Mouse (Mus musculus) heart, postnatal 0 days (tissue): ENCODE measurements around the gene Desi1.

Experiments used
- CTCF ChIP-seq: IDR thresholded peaks from 2 replicates; pipeline ENCODE4 v1.5.1; 2016; ENCODE audit warnings: antibody characterized with exemption, control low read depth, low read depth
- EP300 ChIP-seq: IDR thresholded peaks from 2 replicates; pipeline ENCODE4 v1.6.1; 2016; ENCODE audit warnings: antibody characterized with exemption, low read depth

DNA sequence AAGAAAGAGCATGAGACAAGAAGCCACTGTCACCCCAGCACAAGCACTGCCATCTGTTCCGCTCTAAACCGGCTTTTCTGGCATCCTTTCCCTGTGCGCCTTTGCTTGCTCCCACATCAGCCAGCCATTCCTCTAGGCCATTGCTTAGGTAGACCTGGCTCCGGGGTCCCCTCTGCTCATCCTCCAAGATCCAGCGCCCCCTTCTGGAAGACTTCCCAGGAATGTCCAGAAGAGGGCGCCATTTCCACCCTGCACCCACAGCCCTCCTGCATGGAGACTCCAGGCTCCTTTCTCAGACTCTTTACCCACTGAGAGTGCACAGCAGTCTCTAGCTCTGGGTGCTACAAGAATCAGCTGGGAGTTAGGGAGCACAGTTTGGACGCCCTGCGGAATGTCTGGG lies 77.2 kb downstream of the Desi1 start:
- TF ChIP-seq EP300: no peak
- TF ChIP-seq CTCF: peak; percentile 70
